In the genomic region with DNA sequence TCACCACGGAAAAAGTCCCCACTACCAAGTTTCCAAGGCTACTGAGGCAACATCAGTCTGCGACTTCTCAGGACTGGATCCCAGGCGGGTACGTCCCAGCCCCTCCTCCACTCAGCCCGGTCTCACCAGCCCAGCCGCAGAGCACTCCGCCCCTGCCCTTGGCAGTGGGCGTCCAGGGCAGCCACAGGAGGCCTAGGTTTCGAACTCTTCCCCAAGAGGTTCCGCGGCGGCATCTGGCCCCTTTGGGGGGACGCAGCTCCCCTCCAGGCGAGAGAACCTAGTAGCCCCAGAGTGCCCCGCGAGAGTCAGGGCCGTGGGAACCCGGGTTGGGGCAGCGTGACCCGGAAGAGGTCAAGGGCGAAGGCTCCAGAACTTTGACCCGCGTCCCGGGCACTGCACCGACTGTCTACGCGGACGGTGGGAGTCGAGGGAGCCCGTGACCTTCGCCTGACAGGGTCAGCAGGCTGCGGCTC, we compare ENCODE assay signal across 8 mouse cellular contexts. TPM values are rescaled to one million over a fixed set of nuclear protein-coding genes. Genes with fewer than 3 reads are reported as not detected.
DNase-seq lines count a peak whose midpoint lies in the region; ATAC-seq and TF ChIP-seq lines count a peak whose summit lies in the region.

No protein-coding gene starts in this region.

- no peak for TF ChIP-seq EP300 in liver, postnatal 0 days (IDR thresholded peaks at IDR 0.05; ENCODE audit: low read depth)

- H3K9ac ChIP-seq in liver, postnatal 0 days (replicated peaks): peak overlapping the region; percentile 92
- H3K9ac ChIP-seq in neural tube, embryonic 12.5 days: peak overlapping the region; percentile 86

- ATAC-seq in inflammation-experienced regulatory T-cells, adult 6 months: peak; percentile 26
- ATAC-seq in liver, postnatal 0 days: peak; percentile 84
- ATAC-seq in neural tube, embryonic 12.5 days (ENCODE audit: low FRiP score, low read depth): peak; percentile 87

- peak overlapping the region; percentile 90 for H3K27ac ChIP-seq in forebrain, embryonic 10.5 days
- peak overlapping the region; percentile 97 for H3K27ac ChIP-seq in liver, postnatal 0 days (ENCODE audit: low read depth)
- peak overlapping the region; percentile 50; the same call in 1 of the 2 replicates for H3K27ac ChIP-seq in neural tube, embryonic 12.5 days

- peak overlapping the region; percentile 70 for H3K4me3 ChIP-seq in forebrain, embryonic 10.5 days
- peak overlapping the region; percentile 74 for H3K4me3 ChIP-seq in liver, postnatal 0 days (ENCODE audit: low read depth, low read length)
- peak overlapping the region; percentile 83 for H3K4me3 ChIP-seq in neural tube, embryonic 12.5 days

- H3K36me3 ChIP-seq in forebrain, embryonic 10.5 days (replicated peaks): no peaks in the 10 kb centered on the region
- no peaks in the 10 kb centered on the region for H3K36me3 ChIP-seq in liver, postnatal 0 days (replicated peaks; ENCODE audit: insufficient read depth, low read length)
- H3K36me3 ChIP-seq in neural tube, embryonic 12.5 days: no peaks in the 10 kb centered on the region

- peaks cover 29% of the 10 kb centered on the region for H3K27me3 ChIP-seq in forebrain, embryonic 10.5 days (ENCODE audit: poor library complexity, severe bottlenecking)
- no peaks in the 10 kb centered on the region for H3K27me3 ChIP-seq in liver, postnatal 0 days (ENCODE audit: insufficient read depth, low read length)
- H3K27me3 ChIP-seq in neural tube, embryonic 12.5 days (replicated peaks): peaks cover 21% of the 10 kb centered on the region

- H3K4me2 ChIP-seq in liver, postnatal 0 days (ENCODE audit: low read depth, low read length): peak overlapping the region; percentile 82
- peak overlapping the region; percentile 81 for H3K4me2 ChIP-seq in neural tube, embryonic 12.5 days (replicated peaks)

- TF ChIP-seq CTCF in liver, postnatal 0 days (IDR thresholded peaks at IDR 0.05; ENCODE audit: low read depth): no peak

- under 1% methylated on average over 32 of the region's 32 CpGs for WGBS in forebrain, embryonic 10.5 days
- 2% methylated on average over 32 of the region's 32 CpGs for WGBS in liver, postnatal 0 days (ENCODE audit: insufficient replicate concordance)
- under 1% methylated on average over 32 of the region's 32 CpGs for WGBS in neural tube, embryonic 12.5 days

- peaks cover 12% of the 10 kb centered on the region for H3K4me1 ChIP-seq in forebrain, embryonic 10.5 days
- H3K4me1 ChIP-seq in liver, postnatal 0 days (ENCODE audit: insufficient read depth): peaks cover 20% of the 10 kb centered on the region
- no peaks in the 10 kb centered on the region for H3K4me1 ChIP-seq in neural tube, embryonic 12.5 days

- DNase-seq in left cerebral cortex, adult 11 months (ENCODE audit: low spot score): peak; percentile 11
- DNase-seq in left cerebral cortex, postnatal 36 days (ENCODE audit: low spot score in 2 of 2): no peak
- DNase-seq in adipocyte (ENCODE audit: low spot score): peak; percentile 75
- peak; percentile 77 for DNase-seq in forebrain, embryonic 10.5 days (ENCODE audit: extremely low spot score, low spot score)
- peak; percentile 85 for DNase-seq in liver, postnatal 0 days
- no peak for DNase-seq in layer of hippocampus, postnatal 36 days

- intact Hi-C loops in left cerebral cortex, postnatal 36 days (cut with DNase I): no loop called here

- H3K9me3 ChIP-seq in forebrain, embryonic 10.5 days: no peaks in the 10 kb centered on the region
- no peaks in the 10 kb centered on the region for H3K9me3 ChIP-seq in liver, postnatal 0 days (ENCODE audit: low read length)
- H3K9me3 ChIP-seq in neural tube, embryonic 12.5 days: no peaks in the 10 kb centered on the region

RNA-seq across cellular contexts. Expression of a gene that starts 0.5 kb away (rescaled TPM):
- total RNA-seq in left cerebral cortex, postnatal 36 days (2021): 10 to 100 TPM; 38.7 to 44.6 TPM
- polyA plus RNA-seq in forebrain, embryonic 10.5 days (2016; fragmentation: Nextera tagmentation; extraction: Ambion mirVana): 162 and 165 TPM in 2 replicates
- 100 to 1,000 TPM; 123 to 175 (median 136) TPM for polyA plus RNA-seq in inflammation-experienced regulatory T-cells, adult 6 months (2017; shearing (Covaris generic))
- 466 and 477 TPM in 2 replicates for polyA plus RNA-seq in liver, postnatal 0 days (2015; fragmentation: Nextera tagmentation; extraction: Ambion mirVana)
- polyA plus RNA-seq in neural tube, embryonic 12.5 days (2016; fragmentation: Nextera tagmentation; extraction: Ambion mirVana): 120 and 124 TPM in 2 replicates
- 10 to 100 TPM; 39.3 to 43.3 TPM for total RNA-seq in layer of hippocampus, postnatal 36 days (2021)

RNA-seq across cellular contexts. Expression of a gene that starts 26.9 kb away (rescaled TPM):
- not detected for total RNA-seq in left cerebral cortex, postnatal 36 days (2021)
- 1.0 TPM in 2 replicates for polyA plus RNA-seq in forebrain, embryonic 10.5 days (2016; fragmentation: Nextera tagmentation; extraction: Ambion mirVana)
- not detected for polyA plus RNA-seq in inflammation-experienced regulatory T-cells, adult 6 months (2017; shearing (Covaris generic))
- not detected in 2 replicates for polyA plus RNA-seq in liver, postnatal 0 days (2015; fragmentation: Nextera tagmentation; extraction: Ambion mirVana)
- 46.4 and 62.5 TPM in 2 replicates for polyA plus RNA-seq in neural tube, embryonic 12.5 days (2016; fragmentation: Nextera tagmentation; extraction: Ambion mirVana)
- total RNA-seq in layer of hippocampus, postnatal 36 days (2021): not detected

Comparison
In these comparisons a context has a peak if more than half of its experiments do, and no peak if none do; other contexts are left out.
1. DNase-seq: peak in left cerebral cortex, adult 11 months (single experiment), adipocyte (single experiment), forebrain, embryonic 10.5 days (single experiment) and liver, postnatal 0 days (single experiment); none in left cerebral cortex, postnatal 36 days (0 of 2) and layer of hippocampus, postnatal 36 days (0 of 2).
2. ATAC-seq: peak in every context shown above with its lines; median percentile 87 in neural tube, embryonic 12.5 days; 84 in liver, postnatal 0 days; 26 in inflammation-experienced regulatory T-cells, adult 6 months.
3. RNA of a gene that starts 26.9 kb away (polyA plus RNA-seq): 46.4 to 62.5 TPM in neural tube, embryonic 12.5 days; 1.0 TPM in forebrain, embryonic 10.5 days, not detected in liver, postnatal 0 days and not detected in inflammation-experienced regulatory T-cells, adult 6 months; every median in the first group is over 10 times any median in the second.
4. Peak in every context shown above with its lines, with median percentiles within 50 percentile points of each other: H3K27ac ChIP-seq and H3K4me3 ChIP-seq.